Mouse (Mus musculus) frontal cortex, postnatal 14 days (tissue): ENCODE data around the gene Pinlyp.
"Not testable (repeated sequence)": the region's sequence is repeated elsewhere in the genome, so short reads cannot be mapped to it uniquely, and the experiment has no call there.

Source experiments
- DNase-seq, 2 experiments: peaks; one replicate each; pipeline ENCODE4 v3.0.0; 2022; ENCODE audit warnings: low spot score in 2 of 2

Gene Pinlyp

GRCm38 (mm10) chr7:24524978-24525377 lies 20.9 kb downstream of the Pinlyp start:
- DNase-seq, result no peak

GRCm38 (mm10) chr7:24523723-24524122 lies 22.2 kb downstream of the Pinlyp start:
- no peak for DNase-seq

GRCm38 (mm10) chr7:24522805-24523204 lies 23.1 kb downstream of the Pinlyp start:
- no peak for DNase-seq

GRCm38 (mm10) chr7:24520054-24520453 lies 25.9 kb downstream of the Pinlyp start:
- DNase-seq, result not testable (repeated sequence)

- no peak for DNase-seq
Observed at GRCm38 (mm10) chr7:24519130-24519529, 26.8 kb downstream of the Pinlyp start.

GRCm38 (mm10) chr7:24517654-24518053 lies 28.3 kb downstream of the Pinlyp start:
- DNase-seq, result no peak

GRCm38 (mm10) chr7:24517077-24517476 lies 28.8 kb downstream of the Pinlyp start:
- no peak for DNase-seq

GRCm38 (mm10) chr7:24516319-24516718 lies 29.6 kb downstream of the Pinlyp start:
- DNase-seq, result not testable (repeated sequence)

GRCm38 (mm10) chr7:24512355-24512754 lies 33.6 kb downstream of the Pinlyp start, which contains the start of gene AC161166.1:
Gene AC161166.1, minus strand, starts transcription at chr7:24512455.
- no peak for DNase-seq

- no peak for DNase-seq
Observed at GRCm38 (mm10) chr7:24507726-24508114, 38.2 kb downstream of the Pinlyp start.

- peak; percentile 80 to 83 for DNase-seq
Observed at GRCm38 (mm10) chr7:24506838-24507725, 38.8 kb downstream of the Pinlyp start, which contains the start of gene Zfp428. Gene Zfp428, plus strand, starts transcription at chr7:24507006.

GRCm38 (mm10) chr7:24506476-24506837 lies 39.5 kb downstream of the Pinlyp start:
- DNase-seq, result no peak

- DNase-seq, result no peak
Observed at GRCm38 (mm10) chr7:24506065-24506459, 39.9 kb downstream of the Pinlyp start.

- DNase-seq, result no peak
Observed at GRCm38 (mm10) chr7:24505447-24506064, 40.4 kb downstream of the Pinlyp start.

- no peak for DNase-seq
Observed at GRCm38 (mm10) chr7:24504868-24505267, 41.0 kb downstream of the Pinlyp start.

GRCm38 (mm10) chr7:24504004-24504403 lies 41.9 kb downstream of the Pinlyp start:
- DNase-seq, result no peak

- DNase-seq, result no peak
Observed at GRCm38 (mm10) chr7:24501492-24501891, 44.4 kb downstream of the Pinlyp start.

GRCm38 (mm10) chr7:24500929-24501328 lies 45.0 kb downstream of the Pinlyp start:
- no peak for DNase-seq

GRCm38 (mm10) chr7:24499856-24500577 lies 45.9 kb downstream of the Pinlyp start:
- no peak for DNase-seq
